Mouse (Mus musculus) pancreas, adult 10 weeks (tissue): ENCODE measurements around the gene Gm8765. TPM values are rescaled to one million over a fixed set of nuclear protein-coding genes. Genes with fewer than 3 reads are reported as not detected.

Experiments used
- polyA plus RNA-seq: library from polyadenylated mRNA; stranded (reverse); fragments of 350-450 nt; fragmentation: Illumina TruSeq; extraction: RNeasy Lipid Tissue Mini Kit (QIAGEN cat#74804); gene quantifications from one replicate; pipeline ENCODE4 v1.2.3, GENCODE M21; 2015; ENCODE audit warnings: low read depth, low replicate concordance; ENCODE audit not compliant: insufficient read depth

Gene Gm8765
- not detected for polyA plus RNA-seq

DNA sequence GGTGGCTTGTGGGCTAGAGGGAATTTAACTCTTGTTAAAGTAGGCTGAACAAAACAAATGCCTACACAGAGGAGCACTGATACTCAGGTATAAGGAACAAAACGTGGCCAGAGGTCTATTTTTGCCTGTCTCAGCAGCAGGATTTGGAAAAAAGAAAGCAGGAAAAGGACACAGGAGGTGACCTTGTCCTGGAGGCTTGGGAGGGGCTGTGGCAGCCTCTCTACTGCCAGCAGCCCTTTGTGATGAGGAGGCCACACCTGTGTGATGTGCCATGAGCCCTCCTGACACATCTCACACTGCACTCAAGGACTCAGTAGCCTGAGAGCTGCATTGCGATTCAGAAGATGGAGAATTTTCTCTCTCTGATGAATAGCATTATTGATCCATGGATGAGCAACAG lies at the start of gene Gm8765:
TSS of gene Gm8765 (plus strand) at position 301 of the 400 bp plus-strand sequence.

Other genes starting within 250 kb of the Gm8765 start
- gene Nutm2, start 231.0 kb upstream of the Gm8765 start, polyA plus RNA-seq = not detected
- not detected for gene Gm904, start 55.1 kb upstream of the Gm8765 start, polyA plus RNA-seq